In the genomic region with DNA sequence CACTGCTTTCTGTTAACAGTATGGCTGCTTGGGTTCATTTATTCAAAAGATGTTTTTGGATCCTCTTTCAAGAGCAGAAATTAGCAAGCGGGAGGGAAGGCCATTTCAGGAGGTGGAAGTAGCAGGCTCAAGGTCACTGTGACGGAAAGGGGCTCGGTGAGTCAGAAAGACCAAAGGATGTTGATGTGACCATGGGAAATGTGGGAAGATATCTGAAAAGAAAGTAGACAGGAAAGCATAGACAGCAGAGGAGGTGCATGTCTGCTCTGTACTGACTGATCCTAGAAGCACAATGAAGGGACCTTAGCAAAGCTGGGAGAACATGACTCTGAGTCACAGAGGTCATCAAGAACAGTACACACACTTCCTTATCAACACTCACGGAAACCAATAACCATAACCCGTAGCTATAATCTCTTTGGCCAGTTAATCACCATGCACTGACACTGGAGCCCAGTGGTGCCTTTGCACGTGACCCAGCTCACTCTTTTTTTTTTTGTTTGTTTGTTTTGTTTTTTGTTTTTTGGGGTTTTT, we compare ENCODE assay signal across 19 mouse cellular contexts.
A peak's percentile ranks its signal among the peaks of the same experiment; 100 is the strongest.
DNase-seq lines count a peak whose midpoint lies in the region; ATAC-seq and TF ChIP-seq lines count a peak whose summit lies in the region.
"Had no signal": no experiment of that assay in that cellular context is flagged by ENCODE, and none has a peak within 500 bp of the region (broad histone marks: within the 10 kb centered on the region; RNA-seq: fewer than 3 reads in every experiment).

No protein-coding gene starts in this region.

- no peak for TF ChIP-seq CTCF in liver, adult 2 months (IDR thresholded peaks at IDR 0.05; ENCODE audit: low read depth, low read length)

- no peaks in the 10 kb centered on the region for H3K4me1 ChIP-seq in liver, adult 2 months (ENCODE audit: control insufficient read depth, insufficient read depth, low read length)
- H3K4me1 ChIP-seq in liver, embryonic 12.5 days, result no peaks in the 10 kb centered on the region
- H3K4me1 ChIP-seq in intestine, embryonic 16.5 days (ENCODE audit: control insufficient read depth, insufficient read depth, low read length), result peaks cover 3% of the 10 kb centered on the region; the same call in 1 of the 2 replicates
- no peaks in the 10 kb centered on the region for H3K4me1 ChIP-seq in stomach, embryonic 16.5 days (ENCODE audit: control insufficient read depth, insufficient read depth, low read length)
- H3K4me1 ChIP-seq in embryonic facial prominence, embryonic 10.5 days, result no peaks in the 10 kb centered on the region
- H3K4me1 ChIP-seq: embryonic facial prominence, embryonic 12.5 days had no signal

- no peak for TF ChIP-seq POLR2A in liver, adult 2 months (IDR thresholded peaks at IDR 0.05; ENCODE audit: extremely low read depth, insufficient read depth, low read length)

- no peak; the same call in 1 of the 2 replicates for ATAC-seq in liver, embryonic 12.5 days
- ATAC-seq in intestine, embryonic 16.5 days, result peak; percentile 85
- ATAC-seq in stomach, embryonic 16.5 days (ENCODE audit: insufficient read depth, low FRiP score), result peak; percentile 47; the same call in 1 of the 2 replicates
- ATAC-seq: forebrain, postnatal 0 days; hindbrain, postnatal 0 days; midbrain, embryonic 16.5 days had no signal

- H3K36me3 ChIP-seq in liver, adult 2 months (ENCODE audit: control insufficient read depth, insufficient read depth, low read length), result peaks cover 7% of the 10 kb centered on the region
- H3K36me3 ChIP-seq in liver, embryonic 12.5 days, result no peaks in the 10 kb centered on the region
- H3K36me3 ChIP-seq in intestine, embryonic 16.5 days (ENCODE audit: control insufficient read depth, insufficient read depth, low read length), result peaks cover 4% of the 10 kb centered on the region; the same call in 1 of the 2 replicates
- H3K36me3 ChIP-seq in stomach, embryonic 16.5 days (ENCODE audit: control insufficient read depth, insufficient read depth, low read length), result 0 out of 2 replicates have a peak, but pooled peaks cover 4% of the 10 kb centered on the region
- H3K36me3 ChIP-seq in embryonic facial prominence, embryonic 10.5 days (replicated peaks), result peaks cover 19% of the 10 kb centered on the region
- H3K36me3 ChIP-seq: embryonic facial prominence, embryonic 12.5 days had no signal

- no peak overlapping the region for H3K4me2 ChIP-seq in liver, embryonic 12.5 days
- no peak overlapping the region for H3K4me2 ChIP-seq in intestine, embryonic 16.5 days (ENCODE audit: low read depth, low read length)
- H3K4me2 ChIP-seq in stomach, embryonic 16.5 days (ENCODE audit: low read depth, low read length), result no peak overlapping the region
- H3K4me2 ChIP-seq: embryonic facial prominence, embryonic 12.5 days had no signal

- no peak overlapping the region for H3K4me3 ChIP-seq in liver, adult 2 months (ENCODE audit: insufficient read depth, low read depth, low read length)
- no peak overlapping the region for H3K4me3 ChIP-seq in liver, embryonic 12.5 days
- no peak overlapping the region for H3K4me3 ChIP-seq in intestine, embryonic 16.5 days (ENCODE audit: low read length)
- H3K4me3 ChIP-seq in stomach, embryonic 16.5 days (replicated peaks; ENCODE audit: low read length), result no peak overlapping the region
- no peak overlapping the region for H3K4me3 ChIP-seq in embryonic facial prominence, embryonic 10.5 days
- H3K4me3 ChIP-seq: embryonic facial prominence, embryonic 12.5 days; megakaryocyte, embryonic 14.5 days had no signal

- H3K9ac ChIP-seq in liver, adult 2 months (ENCODE audit: low read depth, low read length), result no peak overlapping the region
- H3K9ac ChIP-seq in liver, embryonic 12.5 days, result no peak overlapping the region
- H3K9ac ChIP-seq in intestine, embryonic 16.5 days (ENCODE audit: low read depth, low read length), result no peak overlapping the region
- H3K9ac ChIP-seq in stomach, embryonic 16.5 days (ENCODE audit: low read length), result no peak overlapping the region
- H3K9ac ChIP-seq: embryonic facial prominence, embryonic 12.5 days; forebrain, postnatal 0 days had no signal

- WGBS in liver, adult 2 months, result 85% methylated on average over 6 of the region's 6 CpGs
- WGBS in liver, embryonic 12.5 days (ENCODE audit: insufficient replicate concordance), result 52% methylated on average over 6 of the region's 6 CpGs
- WGBS in intestine, embryonic 16.5 days, result 70% methylated on average over 6 of the region's 6 CpGs
- 77% methylated on average over 6 of the region's 6 CpGs for WGBS in stomach, embryonic 16.5 days
- 91% methylated on average over 6 of the region's 6 CpGs for WGBS in embryonic facial prominence, embryonic 10.5 days

- peak; percentile 10 for DNase-seq in liver, adult 2 months (ENCODE audit: extremely low read depth, low read depth, low spot score)
- peak; percentile 29 for DNase-seq in adrenal gland, adult 8-10 months
- no peak for DNase-seq in embryonic facial prominence, embryonic 10.5 days (ENCODE audit: low spot score)
- DNase-seq in yolk sac, embryonic 10.5 days (ENCODE audit: low spot score), result no peak
- DNase-seq: cerebellum, adult 18-20 months; forebrain, postnatal 0 days; heart, postnatal 4 days; kidney, adult 9 months; kidney, postnatal 4 days; lung, postnatal 10 days; right cerebral cortex, adult 18-20 months; spleen, adult 18-20 months had no signal

- H3K27me3 ChIP-seq in liver, adult 2 months (ENCODE audit: control insufficient read depth, insufficient read depth, low read length), result no peaks in the 10 kb centered on the region
- no peaks in the 10 kb centered on the region for H3K27me3 ChIP-seq in liver, embryonic 12.5 days (replicated peaks)
- H3K27me3 ChIP-seq in intestine, embryonic 16.5 days (replicated peaks; ENCODE audit: control insufficient read depth, insufficient read depth, low read length), result no peaks in the 10 kb centered on the region
- no peaks in the 10 kb centered on the region for H3K27me3 ChIP-seq in stomach, embryonic 16.5 days (ENCODE audit: control insufficient read depth, insufficient read depth, low read length)
- H3K27me3 ChIP-seq in embryonic facial prominence, embryonic 10.5 days (replicated peaks; ENCODE audit: low read depth, poor library complexity, severe bottlenecking), result no peaks in the 10 kb centered on the region
- H3K27me3 ChIP-seq: embryonic facial prominence, embryonic 12.5 days; megakaryocyte, embryonic 14.5 days had no signal

- no peaks in the 10 kb centered on the region for H3K79me2 ChIP-seq in liver, adult 2 months (ENCODE audit: control insufficient read depth, insufficient read depth, low read length)

- no peak overlapping the region for H3K27ac ChIP-seq in liver, adult 2 months (replicated peaks; ENCODE audit: insufficient read depth, low read depth, low read length)
- H3K27ac ChIP-seq in liver, embryonic 12.5 days, result no peak overlapping the region
- H3K27ac ChIP-seq in intestine, embryonic 16.5 days (ENCODE audit: low read length), result peak overlapping the region; percentile 49
- H3K27ac ChIP-seq in stomach, embryonic 16.5 days (ENCODE audit: low read length), result no peak overlapping the region
- no peak overlapping the region for H3K27ac ChIP-seq in embryonic facial prominence, embryonic 10.5 days (replicated peaks)
- H3K27ac ChIP-seq: embryonic facial prominence, embryonic 12.5 days; hindbrain, postnatal 0 days had no signal

- H3K9me3 ChIP-seq in liver, embryonic 12.5 days (replicated peaks), result no peaks in the 10 kb centered on the region
- H3K9me3 ChIP-seq in intestine, embryonic 16.5 days (ENCODE audit: control insufficient read depth, low read length), result no peaks in the 10 kb centered on the region
- no peaks in the 10 kb centered on the region for H3K9me3 ChIP-seq in stomach, embryonic 16.5 days (replicated peaks; ENCODE audit: control insufficient read depth, low read length)
- no peaks in the 10 kb centered on the region for H3K9me3 ChIP-seq in embryonic facial prominence, embryonic 10.5 days
- H3K9me3 ChIP-seq: embryonic facial prominence, embryonic 12.5 days; megakaryocyte, embryonic 14.5 days had no signal

Comparison
In these comparisons a context has a peak if more than half of its experiments do, and no peak if none do; other contexts are left out.
1. DNase-seq: peak in liver, adult 2 months (single experiment) and adrenal gland, adult 8-10 months (single experiment); none in embryonic facial prominence, embryonic 10.5 days (single experiment) and yolk sac, embryonic 10.5 days (single experiment).